Mouse (Mus musculus): ENCODE data around the gene Hoxb6. TPM values are rescaled to one million over a fixed set of nuclear protein-coding genes. Genes with fewer than 3 reads are reported as not detected.
A peak's percentile ranks its signal among the peaks of the same experiment; 100 is the strongest.

The Hoxb6 gene
- total RNA-seq, 2 experiments from 2014 or later: not detected

GRCm38 (mm10) chr11:96311520-96312417 is 19.5 kb downstream of the Hoxb6 start:
- intact Hi-C loops (cut with DNase I): loop anchor here (2.0 kb wide), 1 partner anchor 99 kb away; no protein-coding TSS in a partner anchor
- peak; percentile 69 to 72 for DNase-seq

GRCm38 (mm10) chr11:96313134-96313533 is 20.9 kb downstream of the Hoxb6 start:
- intact Hi-C loops (cut with DNase I): no loop called here

GRCm38 (mm10) chr11:96313806-96314428 is 21.6 kb downstream of the Hoxb6 start:
- DNase-seq: no peak
- intact Hi-C loops (cut with DNase I): loop anchor here (2.0 kb wide), 1 partner anchor 39 kb away; no protein-coding TSS in a partner anchor

More at GRCm38 (mm10) chr11:96313134-96313533, 20.9 kb downstream of the Hoxb6 start:
- no peak for DNase-seq

DNA sequence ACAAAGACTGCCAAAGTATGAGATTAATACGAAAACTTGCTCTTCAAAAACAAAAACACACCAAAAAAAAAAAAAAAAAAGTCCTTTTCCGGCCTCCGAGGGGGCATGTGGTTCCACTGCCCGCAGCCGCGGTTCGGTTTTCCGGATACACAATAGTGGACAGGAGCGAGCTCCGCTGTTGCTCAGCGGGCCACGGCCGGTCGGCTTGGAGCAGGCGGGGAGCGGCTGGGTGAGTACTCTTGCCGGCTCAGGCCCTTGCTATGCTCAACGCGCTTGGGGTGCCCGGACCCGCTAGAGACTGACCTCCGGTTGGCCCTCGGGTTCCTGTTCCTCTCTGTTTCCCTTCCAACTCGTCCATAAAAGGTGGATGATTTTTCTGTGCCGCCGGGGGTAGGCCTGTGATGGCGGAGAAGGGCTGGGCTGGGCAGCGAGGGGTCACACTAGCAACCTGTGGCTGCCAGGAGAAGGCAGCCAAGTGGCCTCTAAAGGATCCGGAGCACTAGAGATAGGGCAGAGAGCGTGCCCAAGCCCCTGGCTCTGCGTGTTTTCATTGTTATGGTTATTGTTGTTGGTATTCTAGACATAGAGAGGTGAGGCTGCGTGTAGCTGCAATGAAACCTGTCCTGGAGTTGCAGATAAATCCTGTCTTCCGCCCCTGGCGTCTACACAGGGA is 22.5 kb downstream of the Hoxb6 start:
- intact Hi-C loops (cut with DNase I): loop anchor here (2.0 kb wide), 1 partner anchor 38 kb away; no protein-coding TSS in a partner anchor
- DNase-seq: peak in 1 of 2 experiments; percentile 39

GRCm38 (mm10) chr11:96315344-96315681 is 23.0 kb downstream of the Hoxb6 start:
- DNase-seq: no peak
- intact Hi-C loops (cut with DNase I): loop anchor here (2.0 kb wide), 1 partner anchor 37 kb away; no protein-coding TSS in a partner anchor

DNA sequence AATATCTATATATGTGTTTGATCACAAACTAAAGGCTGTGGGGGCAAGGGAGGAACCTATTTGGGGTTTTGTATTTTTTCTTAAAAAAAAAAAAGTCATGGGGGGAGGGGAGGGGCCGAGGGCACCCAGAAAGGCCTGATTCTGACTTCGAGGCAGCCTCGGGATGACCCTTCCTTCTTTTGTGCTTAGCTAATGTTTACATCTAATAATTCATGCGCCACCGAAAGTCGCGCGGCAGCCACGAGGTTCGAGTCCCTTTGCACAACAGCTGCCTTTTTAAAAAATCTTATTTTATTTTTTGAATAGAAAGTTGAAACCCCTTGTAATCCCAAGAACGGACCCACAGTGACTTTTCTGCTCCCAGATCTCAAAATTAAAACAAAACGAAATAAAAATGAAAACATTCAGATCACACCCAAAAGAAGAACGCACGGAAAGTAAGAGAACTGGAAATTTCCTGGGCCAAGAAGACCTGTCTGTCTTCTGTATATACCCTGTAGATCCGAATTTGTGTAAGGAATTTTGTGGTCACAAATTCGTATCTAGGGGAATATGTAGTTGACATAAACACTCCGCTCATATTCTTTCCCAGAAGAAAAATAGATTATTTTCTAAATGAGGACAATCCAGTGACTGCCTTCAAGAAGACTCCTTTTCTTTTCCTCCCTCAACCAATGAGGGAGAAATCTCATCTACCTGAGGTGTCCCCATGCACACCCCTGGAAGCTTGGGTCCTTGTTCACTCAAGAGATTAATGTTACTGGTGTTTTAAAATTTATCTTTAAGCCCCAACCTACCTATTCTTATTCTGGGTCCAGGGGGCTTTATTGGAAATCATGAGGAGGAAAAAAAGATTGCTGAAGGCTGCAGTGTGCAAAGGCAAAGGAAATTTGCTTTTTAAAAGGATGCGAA is 24.7 kb downstream of the Hoxb6 start:
- DNase-seq: no peak
- intact Hi-C loops (cut with DNase I): no loop called here

DNA sequence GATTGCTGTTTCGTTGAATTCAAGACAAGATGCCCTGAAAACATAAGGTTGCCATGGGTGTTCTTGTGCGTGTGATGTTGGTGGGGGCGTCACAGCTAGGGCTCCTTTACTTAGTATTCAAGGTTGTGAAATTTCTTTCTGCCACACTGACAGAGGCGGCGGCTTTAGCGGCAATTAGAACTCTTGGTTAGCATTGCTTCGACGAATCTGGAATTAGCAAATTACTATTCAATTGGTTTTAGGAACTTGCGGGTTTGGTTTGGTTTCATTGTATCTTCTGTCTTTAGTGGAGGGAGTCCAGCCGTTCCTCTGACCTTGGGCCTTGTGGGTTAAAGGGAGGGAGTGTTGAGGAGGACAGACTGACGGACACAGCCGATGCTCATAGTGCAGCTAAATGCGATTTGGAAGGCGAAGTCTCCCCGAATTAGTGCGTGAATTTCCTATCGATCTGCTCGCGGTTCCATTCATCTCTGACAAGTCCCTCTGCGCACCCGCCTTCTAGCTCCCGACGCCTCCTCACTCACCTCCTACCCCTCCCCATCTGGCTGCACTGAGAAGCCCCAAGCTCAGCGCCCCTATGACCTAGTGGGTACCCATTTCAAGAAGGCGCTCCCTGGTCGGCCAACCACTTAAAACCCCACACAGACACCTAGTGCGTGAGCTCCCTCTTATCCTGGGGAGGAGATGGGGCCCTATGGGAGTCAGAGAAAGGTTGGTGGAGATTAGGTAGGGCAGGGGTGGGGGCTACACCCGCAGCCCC is 25.5 kb downstream of the Hoxb6 start, which contains the start of gene Hoxb4:
Gene Hoxb4 (plus strand): TSS at position 660 of the 760 bp plus-strand sequence.
- intact Hi-C loops (cut with DNase I): no loop called here
- DNase-seq: no peak

DNA sequence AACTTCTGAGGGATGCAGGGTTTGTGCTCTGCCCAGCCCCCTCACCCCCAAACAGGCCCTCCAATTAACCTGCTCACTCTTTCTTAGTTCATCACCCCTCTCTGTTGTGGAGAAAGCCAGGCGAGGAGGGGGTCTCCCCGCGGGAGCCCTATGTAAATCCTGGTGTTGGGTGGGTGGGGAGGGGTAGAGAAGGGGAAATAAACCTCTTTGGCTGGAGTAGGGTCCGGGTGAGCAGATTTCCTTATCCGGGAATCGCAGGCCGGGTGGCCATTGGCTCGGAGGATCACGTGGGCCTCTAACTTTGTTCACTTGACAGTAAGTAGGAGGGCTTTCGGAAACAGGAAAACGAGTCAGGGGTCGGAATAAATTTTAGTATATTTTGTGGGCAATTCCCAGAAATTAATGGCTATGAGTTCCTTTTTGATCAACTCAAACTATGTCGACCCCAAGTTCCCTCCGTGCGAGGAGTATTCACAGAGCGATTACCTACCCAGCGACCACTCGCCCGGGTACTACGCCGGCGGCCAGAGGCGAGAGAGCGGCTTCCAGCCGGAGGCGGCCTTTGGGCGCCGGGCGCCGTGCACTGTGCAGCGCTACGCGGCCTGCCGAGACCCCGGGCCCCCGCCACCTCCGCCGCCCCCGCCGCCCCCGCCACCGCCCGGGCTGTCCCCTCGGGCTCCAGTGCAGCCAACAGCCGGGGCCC is 26.2 kb downstream of the Hoxb6 start:
- DNase-seq: peak in 1 of 2 experiments; percentile 57
- intact Hi-C loops (cut with DNase I): no loop called here

- intact Hi-C loops (cut with DNase I): no loop called here
- DNase-seq: no peak
These were observed 27.0 kb downstream of the Hoxb6 start for GRCm38 (mm10) chr11:96319071-96319902.

GRCm38 (mm10) chr11:96319910-96320309 is 27.6 kb downstream of the Hoxb6 start:
- intact Hi-C loops (cut with DNase I): no loop called here
- DNase-seq: no peak

DNA sequence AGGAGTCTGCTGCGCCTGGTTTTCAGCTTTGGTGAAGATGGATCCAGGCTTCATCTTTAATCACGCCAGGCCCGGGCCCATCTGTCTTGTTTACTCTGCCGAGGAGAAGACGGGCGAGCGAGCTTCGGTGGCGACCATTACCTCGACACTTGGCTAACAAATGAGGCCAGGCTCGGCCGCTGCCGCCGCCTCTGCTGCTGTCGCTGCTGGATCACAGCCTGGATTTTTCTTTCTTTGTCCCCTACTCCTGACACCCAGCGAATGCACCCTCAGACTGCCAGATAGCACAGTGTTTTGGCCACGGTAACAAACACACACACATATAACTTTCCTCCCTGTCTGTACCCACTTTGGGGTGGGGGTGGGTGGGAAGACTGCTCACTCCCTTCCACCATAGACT is 28.4 kb downstream of the Hoxb6 start:
- intact Hi-C loops (cut with DNase I): no loop called here
- DNase-seq: no peak

DNA sequence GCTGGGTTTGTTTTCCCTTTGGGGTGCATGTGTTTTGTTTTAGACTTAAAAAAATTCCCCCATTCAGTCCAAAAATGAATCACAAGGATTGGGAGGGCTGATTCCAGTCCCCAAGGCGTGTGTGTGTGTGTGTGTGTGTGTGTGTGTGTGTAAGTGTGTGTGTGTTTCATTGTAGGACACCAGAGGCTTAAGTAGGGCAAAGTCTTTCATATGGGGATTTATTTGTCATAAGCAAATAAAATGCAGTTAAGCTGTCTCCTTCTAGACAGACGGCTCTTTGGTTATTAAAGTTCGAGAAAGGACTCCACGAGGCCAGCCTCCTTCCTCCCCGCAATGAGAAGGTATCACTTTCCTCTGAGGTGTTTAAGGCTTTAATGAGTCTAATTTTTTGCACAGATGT is 29.6 kb downstream of the Hoxb6 start:
- no peak for DNase-seq

DNA sequence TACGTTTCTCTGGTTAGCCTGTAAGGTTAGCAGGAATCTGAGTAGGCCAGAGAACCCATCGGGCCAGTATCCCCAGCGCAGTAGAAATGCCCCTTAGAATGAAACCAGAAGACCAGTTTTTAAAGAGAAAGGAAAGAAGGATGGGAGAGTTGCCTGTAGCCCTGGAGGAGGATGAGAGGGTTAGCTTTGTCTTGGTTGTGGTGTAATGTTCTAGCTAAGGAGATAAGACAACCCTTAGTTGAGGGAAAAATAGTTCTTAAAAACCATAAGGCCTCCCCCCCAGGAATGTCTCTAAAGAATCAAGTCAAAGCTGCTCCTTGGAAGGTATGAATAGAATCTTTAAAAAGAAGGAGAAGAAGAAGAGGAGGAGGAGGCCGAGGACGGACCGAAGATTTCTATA is 30.5 kb downstream of the Hoxb6 start:
- intact Hi-C loops (cut with DNase I): no loop called here
- DNase-seq: no peak

More for the DNA sequence above, 29.6 kb downstream of the Hoxb6 start:
- intact Hi-C loops (cut with DNase I): no loop called here

- no peak for DNase-seq
- intact Hi-C loops (cut with DNase I): no loop called here
These were observed 30.9 kb downstream of the Hoxb6 start, which contains the start of gene Hoxb3 for GRCm38 (mm10) chr11:96323154-96323553. TSS of gene Hoxb3 (plus strand) at chr11:96323326.

- no peak for DNase-seq
- intact Hi-C loops (cut with DNase I): no loop called here
These were observed 31.8 kb downstream of the Hoxb6 start for GRCm38 (mm10) chr11:96324125-96324524.

- intact Hi-C loops (cut with DNase I): no loop called here
- no peak for DNase-seq
These were observed 32.7 kb downstream of the Hoxb6 start for GRCm38 (mm10) chr11:96324965-96325364.

- intact Hi-C loops (cut with DNase I): no loop called here
- DNase-seq: no peak
These were observed 33.5 kb downstream of the Hoxb6 start for GRCm38 (mm10) chr11:96325747-96326212.

GRCm38 (mm10) chr11:96326705-96327104 is 34.4 kb downstream of the Hoxb6 start:
- intact Hi-C loops (cut with DNase I): no loop called here
- DNase-seq: no peak

Measured in heart, postnatal 10 days (tissue).